Mouse (Mus musculus): ENCODE measurements at regions not wholly inside any gene's neighbourhood (a gene's known extent, or its start where the extent isn't known, plus 50 kb on each side); places are given as distances from the start of the nearest gene placed in this dataset.

- no peak overlapping the region for H3K4me3 ChIP-seq (replicated peaks; ENCODE audit: low read length)
- no peaks in the 10 kb centered on the region for H3K9me3 ChIP-seq (ENCODE audit: control insufficient read depth, low read length)
- H3K27me3 ChIP-seq (ENCODE audit: control insufficient read depth, insufficient read depth, low read length): no peaks in the 10 kb centered on the region
- no peak for TF ChIP-seq POLR2A (IDR thresholded peaks at IDR 0.05; ENCODE audit: borderline replicate concordance, extremely low read depth, insufficient read depth, insufficient read length)
- WGBS: 48% methylated on average over 2 of the region's 2 CpGs
- DNase-seq (ENCODE audit: low spot score): no peak
- ATAC-seq (ENCODE audit: low FRiP score, low read depth): no peak
- H3K4me2 ChIP-seq (replicated peaks; ENCODE audit: low read depth, low read length, severe bottlenecking): no peak overlapping the region
- no peaks in the 10 kb centered on the region for H3K36me3 ChIP-seq (ENCODE audit: control insufficient read depth, insufficient read depth, low read length)
- no peak overlapping the region for H3K9ac ChIP-seq (ENCODE audit: low read depth, low read length, severe bottlenecking)
- no peak overlapping the region for H3K27ac ChIP-seq (replicated peaks; ENCODE audit: low read depth, low read length)
- H3K4me1 ChIP-seq (ENCODE audit: control insufficient read depth, insufficient read depth, low read length): no peaks in the 10 kb centered on the region
These were observed 223.2 kb upstream of the Agtr1b start for GRCm38 (mm10) chr3:20590143-20590542.

GRCm38 (mm10) chr3:20551563-20551962 is 184.6 kb upstream of the Agtr1b start:
- H3K27me3 ChIP-seq (ENCODE audit: control insufficient read depth, insufficient read depth, low read length): no peaks in the 10 kb centered on the region
- no peaks in the 10 kb centered on the region for H3K4me1 ChIP-seq (ENCODE audit: control insufficient read depth, insufficient read depth, low read length)
- no peaks in the 10 kb centered on the region for H3K36me3 ChIP-seq (ENCODE audit: control insufficient read depth, insufficient read depth, low read length)
- H3K9ac ChIP-seq (ENCODE audit: low read depth, low read length, severe bottlenecking): no peak overlapping the region
- whole genome bisulfite sequencing: 49% methylated on average over 2 of the region's 2 CpGs
- DNase-seq (ENCODE audit: low spot score): peak; percentile 21
- no peak overlapping the region for H3K27ac ChIP-seq (replicated peaks; ENCODE audit: low read depth, low read length)
- no peak for ATAC-seq (ENCODE audit: low FRiP score, low read depth)
- H3K4me2 ChIP-seq (replicated peaks; ENCODE audit: low read depth, low read length, severe bottlenecking): no peak overlapping the region
- TF ChIP-seq POLR2A (IDR thresholded peaks at IDR 0.05; ENCODE audit: borderline replicate concordance, extremely low read depth, insufficient read depth, insufficient read length): no peak
- H3K4me3 ChIP-seq (replicated peaks; ENCODE audit: low read length): no peak overlapping the region
- no peaks in the 10 kb centered on the region for H3K9me3 ChIP-seq (ENCODE audit: control insufficient read depth, low read length)

- no peak overlapping the region for H3K27ac ChIP-seq (replicated peaks; ENCODE audit: low read depth, low read length)
- H3K4me2 ChIP-seq (replicated peaks; ENCODE audit: low read depth, low read length, severe bottlenecking): no peak overlapping the region
- no peaks in the 10 kb centered on the region for H3K36me3 ChIP-seq (ENCODE audit: control insufficient read depth, insufficient read depth, low read length)
- ATAC-seq (ENCODE audit: low FRiP score, low read depth): no peak
- TF ChIP-seq POLR2A (IDR thresholded peaks at IDR 0.05; ENCODE audit: borderline replicate concordance, extremely low read depth, insufficient read depth, insufficient read length): no peak
- no peak overlapping the region for H3K9ac ChIP-seq (ENCODE audit: low read depth, low read length, severe bottlenecking)
- no peak for DNase-seq (ENCODE audit: low spot score)
- no peaks in the 10 kb centered on the region for H3K4me1 ChIP-seq (ENCODE audit: control insufficient read depth, insufficient read depth, low read length)
- H3K27me3 ChIP-seq (ENCODE audit: control insufficient read depth, insufficient read depth, low read length): no peaks in the 10 kb centered on the region
- 64% methylated on average over 7 of the region's 7 CpGs for WGBS
- no peak overlapping the region for H3K4me3 ChIP-seq (replicated peaks; ENCODE audit: low read length)
- no peaks in the 10 kb centered on the region for H3K9me3 ChIP-seq (ENCODE audit: control insufficient read depth, low read length)
These were observed 177.0 kb upstream of the Agtr1b start for GRCm38 (mm10) chr3:20543991-20544390.

GRCm38 (mm10) chr3:20538492-20539004 is 171.6 kb upstream of the Agtr1b start:
- Histone ChIP-seq H3K9ac (ENCODE audit: low read depth, low read length, severe bottlenecking) (no peak overlapping the region), H3K27me3 (ENCODE audit: control insufficient read depth, insufficient read depth, low read length) (no peaks in the 10 kb centered on the region), H3K36me3 (ENCODE audit: control insufficient read depth, insufficient read depth, low read length) (no peaks in the 10 kb centered on the region), H3K4me3 (replicated peaks; ENCODE audit: low read length) (no peak overlapping the region), H3K4me1 (ENCODE audit: control insufficient read depth, insufficient read depth, low read length) (no peaks in the 10 kb centered on the region), H3K9me3 (ENCODE audit: control insufficient read depth, low read length) (peaks cover 4% of the 10 kb centered on the region), H3K27ac (replicated peaks; ENCODE audit: low read depth, low read length) (no peak overlapping the region), H3K4me2 (replicated peaks; ENCODE audit: low read depth, low read length, severe bottlenecking) (no peak overlapping the region)
- DNase-seq (ENCODE audit: low spot score) (no peak), ATAC-seq (ENCODE audit: low FRiP score, low read depth) (no peak)
- TF ChIP-seq POLR2A (IDR thresholded peaks at IDR 0.05; ENCODE audit: borderline replicate concordance, extremely low read depth, insufficient read depth, insufficient read length): no peak
- 62% methylated on average over 4 of the region's 4 CpGs for WGBS

GRCm38 (mm10) chr3:20520738-20521137 is 153.8 kb upstream of the Agtr1b start:
- H3K27ac ChIP-seq (replicated peaks; ENCODE audit: low read depth, low read length): no peak overlapping the region
- no peak overlapping the region for H3K4me3 ChIP-seq (replicated peaks; ENCODE audit: low read length)
- no peaks in the 10 kb centered on the region for H3K36me3 ChIP-seq (ENCODE audit: control insufficient read depth, insufficient read depth, low read length)
- no peak overlapping the region for H3K9ac ChIP-seq (ENCODE audit: low read depth, low read length, severe bottlenecking)
- 39% methylated on average over 6 of the region's 6 CpGs for WGBS
- no peaks in the 10 kb centered on the region for H3K27me3 ChIP-seq (ENCODE audit: control insufficient read depth, insufficient read depth, low read length)
- H3K4me2 ChIP-seq (replicated peaks; ENCODE audit: low read depth, low read length, severe bottlenecking): no peak overlapping the region
- no peak for TF ChIP-seq POLR2A (IDR thresholded peaks at IDR 0.05; ENCODE audit: borderline replicate concordance, extremely low read depth, insufficient read depth, insufficient read length)
- H3K4me1 ChIP-seq (ENCODE audit: control insufficient read depth, insufficient read depth, low read length): no peaks in the 10 kb centered on the region
- ATAC-seq (ENCODE audit: low FRiP score, low read depth): no peak
- no peaks in the 10 kb centered on the region for H3K9me3 ChIP-seq (ENCODE audit: control insufficient read depth, low read length)
- DNase-seq (ENCODE audit: low spot score): peak; percentile 69

- no peak for ATAC-seq (ENCODE audit: low FRiP score, low read depth)
- Histone ChIP-seq H3K27me3 (ENCODE audit: control insufficient read depth, insufficient read depth, low read length) (no peaks in the 10 kb centered on the region), H3K27ac (replicated peaks; ENCODE audit: low read depth, low read length) (no peak overlapping the region), H3K9ac (ENCODE audit: low read depth, low read length, severe bottlenecking) (no peak overlapping the region), H3K36me3 (ENCODE audit: control insufficient read depth, insufficient read depth, low read length) (no peaks in the 10 kb centered on the region), H3K9me3 (ENCODE audit: control insufficient read depth, low read length) (no peaks in the 10 kb centered on the region), H3K4me3 (replicated peaks; ENCODE audit: low read length) (no peak overlapping the region), H3K4me2 (replicated peaks; ENCODE audit: low read depth, low read length, severe bottlenecking) (no peak overlapping the region), H3K4me1 (ENCODE audit: control insufficient read depth, insufficient read depth, low read length) (no peaks in the 10 kb centered on the region)
- no peak for TF ChIP-seq POLR2A (IDR thresholded peaks at IDR 0.05; ENCODE audit: borderline replicate concordance, extremely low read depth, insufficient read depth, insufficient read length)
- peak; percentile 72 for DNase-seq (ENCODE audit: low spot score)
- WGBS: 0% methylated on average over 2 of the region's 2 CpGs
These were observed 142.2 kb upstream of the Agtr1b start for GRCm38 (mm10) chr3:20509192-20509591.
